Mouse (Mus musculus): ENCODE data around the gene Alox12b.

GRCm38 (mm10) chr11:69197194-69197593, 40.4 kb downstream of the Alox12b start:
- TF ChIP-seq CTCF (IDR thresholded peaks at IDR 0.05): no peak
- TF ChIP-seq EP300 (IDR thresholded peaks at IDR 0.05): no peak

Measured in lung, postnatal 0 days (tissue).